Mouse (Mus musculus): ENCODE measurements around the gene 4930404N11Rik. TPM values are rescaled to one million over a fixed set of nuclear protein-coding genes. Genes with fewer than 3 reads are reported as not detected.

The 4930404N11Rik gene
- polyA plus RNA-seq, 1 experiment from 2014 or later, result 1.5 TPM

GRCm38 (mm10) chr10:81319330-81319699, 46.3 kb downstream of the 4930404N11Rik start:
- Histone ChIP-seq H3K4me2 (replicated peaks; ENCODE audit: low read depth) (peak overlapping the region; percentile 72), H3K4me3 (ENCODE audit: low read depth, low read length) (peak overlapping the region; percentile 87; the same call in 1 of the 2 replicates), H3K27me3 (replicated peaks; ENCODE audit: control insufficient read depth, insufficient read depth, low read length) (no peaks in the 10 kb centered on the region), H3K4me1 (replicated peaks; ENCODE audit: control insufficient read depth, insufficient read depth, low read length) (peaks cover 7% of the 10 kb centered on the region; the same call in 1 of the 2 replicates), H3K36me3 (ENCODE audit: control insufficient read depth, insufficient read depth) (peaks cover 46% of the 10 kb centered on the region), H3K9me3 (ENCODE audit: control insufficient read depth) (no peaks in the 10 kb centered on the region), H3K27ac (ENCODE audit: low read depth, low read length) (no peak overlapping the region), H3K9ac (ENCODE audit: low read depth, low read length) (0 out of 2 replicates have a peak overlapping the region, but pooled peaks have one; percentile 53)
- WGBS, result 33% methylated on average over 8 of the region's 8 CpGs
- peak; percentile 54 for TF ChIP-seq CTCF (IDR thresholded peaks at IDR 0.05; ENCODE audit: low read depth)
- no peak for ATAC-seq

- Histone ChIP-seq H3K9me3 (ENCODE audit: control insufficient read depth) (no peaks in the 10 kb centered on the region), H3K27ac (ENCODE audit: low read depth, low read length) (no peak overlapping the region), H3K4me3 (ENCODE audit: low read depth, low read length) (no peak overlapping the region), H3K36me3 (ENCODE audit: control insufficient read depth, insufficient read depth) (peaks cover 46% of the 10 kb centered on the region), H3K4me2 (replicated peaks; ENCODE audit: low read depth) (peak overlapping the region; percentile 72; the same call in 1 of the 2 replicates), H3K4me1 (replicated peaks; ENCODE audit: control insufficient read depth, insufficient read depth, low read length) (peaks cover 7% of the 10 kb centered on the region; the same call in 1 of the 2 replicates), H3K27me3 (replicated peaks; ENCODE audit: control insufficient read depth, insufficient read depth, low read length) (no peaks in the 10 kb centered on the region), H3K9ac (ENCODE audit: low read depth, low read length) (no peak overlapping the region)
- no peak for ATAC-seq
- 88% methylated on average over 13 of the region's 13 CpGs for WGBS
- no peak for TF ChIP-seq CTCF (IDR thresholded peaks at IDR 0.05; ENCODE audit: low read depth)
Measured at GRCm38 (mm10) chr10:81318589-81319329, 46.9 kb downstream of the 4930404N11Rik start.

GRCm38 (mm10) chr10:81317273-81317672, 48.3 kb downstream of the 4930404N11Rik start:
- peaks cover 43% of the 10 kb centered on the region for H3K36me3 ChIP-seq (ENCODE audit: control insufficient read depth, insufficient read depth)
- ATAC-seq, result no peak
- H3K27ac ChIP-seq (ENCODE audit: low read depth, low read length), result peak overlapping the region; percentile 60; the same call in 1 of the 2 replicates
- 14% methylated on average over 18 of the region's 20 CpGs for WGBS
- peaks cover 7% of the 10 kb centered on the region; the same call in 1 of the 2 replicates for H3K4me1 ChIP-seq (replicated peaks; ENCODE audit: control insufficient read depth, insufficient read depth, low read length)
- no peak for TF ChIP-seq CTCF (IDR thresholded peaks at IDR 0.05; ENCODE audit: low read depth)
- no peaks in the 10 kb centered on the region for H3K27me3 ChIP-seq (replicated peaks; ENCODE audit: control insufficient read depth, insufficient read depth, low read length)
- no peaks in the 10 kb centered on the region for H3K9me3 ChIP-seq (ENCODE audit: control insufficient read depth)
- peak overlapping the region; percentile 72 for H3K4me2 ChIP-seq (replicated peaks; ENCODE audit: low read depth)
- H3K4me3 ChIP-seq (ENCODE audit: low read depth, low read length), result peak overlapping the region; percentile 23
- peak overlapping the region; percentile 48 for H3K9ac ChIP-seq (ENCODE audit: low read depth, low read length)

GRCm38 (mm10) chr10:81316338-81317060, 49.1 kb downstream of the 4930404N11Rik start:
- peak; percentile 75 for TF ChIP-seq CTCF (IDR thresholded peaks at IDR 0.05; ENCODE audit: low read depth)
- Histone ChIP-seq H3K4me3 (ENCODE audit: low read depth, low read length) (peak overlapping the region; percentile 23; the same call in 1 of the 2 replicates), H3K9me3 (ENCODE audit: control insufficient read depth) (no peaks in the 10 kb centered on the region), H3K4me2 (replicated peaks; ENCODE audit: low read depth) (peak overlapping the region; percentile 72), H3K9ac (ENCODE audit: low read depth, low read length) (peak overlapping the region; percentile 48), H3K4me1 (replicated peaks; ENCODE audit: control insufficient read depth, insufficient read depth, low read length) (peaks cover 2% of the 10 kb centered on the region; the same call in 1 of the 2 replicates), H3K27me3 (replicated peaks; ENCODE audit: control insufficient read depth, insufficient read depth, low read length) (no peaks in the 10 kb centered on the region), H3K27ac (ENCODE audit: low read depth, low read length) (peak overlapping the region; percentile 60; the same call in 1 of the 2 replicates), H3K36me3 (ENCODE audit: control insufficient read depth, insufficient read depth) (peaks cover 49% of the 10 kb centered on the region)
- 57% methylated on average over 16 of the region's 16 CpGs for WGBS
- ATAC-seq, result no peak

DNA sequence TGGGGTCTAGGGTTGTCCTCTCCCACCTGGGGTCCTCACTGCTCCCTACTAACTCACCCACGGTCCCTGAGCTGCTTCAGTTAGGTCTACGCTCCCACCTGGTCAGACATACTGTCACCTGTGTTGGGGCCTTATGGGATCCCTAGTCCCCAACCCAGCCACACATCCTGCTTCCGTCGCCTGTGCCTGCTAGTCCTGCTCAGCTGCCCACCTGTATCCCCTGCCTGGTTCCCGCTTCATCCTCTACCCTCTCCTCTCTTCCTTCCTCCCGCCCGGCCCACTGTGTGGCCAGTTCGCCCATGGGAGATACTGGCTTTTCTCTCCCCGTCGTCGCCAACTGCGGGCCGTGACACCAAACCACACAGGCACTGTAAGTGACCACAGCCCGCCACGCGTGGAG, 50.0 kb downstream of the 4930404N11Rik start:
- H3K36me3 ChIP-seq (ENCODE audit: control insufficient read depth, insufficient read depth), result peaks cover 58% of the 10 kb centered on the region
- no peak overlapping the region for H3K9ac ChIP-seq (ENCODE audit: low read depth, low read length)

GRCm38 (mm10) chr10:81314201-81314600, 51.4 kb downstream of the 4930404N11Rik start:
- peaks cover 72% of the 10 kb centered on the region for H3K36me3 ChIP-seq (ENCODE audit: control insufficient read depth, insufficient read depth)
- H3K4me1 ChIP-seq (replicated peaks; ENCODE audit: control insufficient read depth, insufficient read depth, low read length), result peaks cover 2% of the 10 kb centered on the region; the same call in 1 of the 2 replicates
- no peak overlapping the region for H3K27ac ChIP-seq (ENCODE audit: low read depth, low read length)
- H3K4me2 ChIP-seq (replicated peaks; ENCODE audit: low read depth), result no peak overlapping the region
- no peak overlapping the region for H3K9ac ChIP-seq (ENCODE audit: low read depth, low read length)
- H3K9me3 ChIP-seq (ENCODE audit: control insufficient read depth), result no peaks in the 10 kb centered on the region
- H3K27me3 ChIP-seq (replicated peaks; ENCODE audit: control insufficient read depth, insufficient read depth, low read length), result no peaks in the 10 kb centered on the region
- ATAC-seq, result no peak
- H3K4me3 ChIP-seq (ENCODE audit: low read depth, low read length), result no peak overlapping the region
- no peak for TF ChIP-seq CTCF (IDR thresholded peaks at IDR 0.05; ENCODE audit: low read depth)
- WGBS, result 74% methylated on average over 7 of the region's 7 CpGs

More for the DNA sequence above, 50.0 kb downstream of the 4930404N11Rik start:
- no peak for ATAC-seq
- 93% methylated on average over 16 of the region's 16 CpGs for WGBS
- H3K27me3 ChIP-seq (replicated peaks; ENCODE audit: control insufficient read depth, insufficient read depth, low read length), result no peaks in the 10 kb centered on the region
- H3K4me3 ChIP-seq (ENCODE audit: low read depth, low read length), result no peak overlapping the region
- peaks cover 2% of the 10 kb centered on the region; the same call in 1 of the 2 replicates for H3K4me1 ChIP-seq (replicated peaks; ENCODE audit: control insufficient read depth, insufficient read depth, low read length)
- no peaks in the 10 kb centered on the region for H3K9me3 ChIP-seq (ENCODE audit: control insufficient read depth)
- no peak overlapping the region for H3K27ac ChIP-seq (ENCODE audit: low read depth, low read length)
- H3K4me2 ChIP-seq (replicated peaks; ENCODE audit: low read depth), result no peak overlapping the region
- TF ChIP-seq CTCF (IDR thresholded peaks at IDR 0.05; ENCODE audit: low read depth), result no peak

Data from intestine, postnatal 0 days (tissue).